Mouse (Mus musculus) thymus, postnatal 0 days (tissue): ENCODE data around the gene Rhbdd1. TPM values are rescaled to one million over a fixed set of nuclear protein-coding genes. Genes with fewer than 3 reads are reported as not detected.

Experiments used
- DNase-seq: peaks from one replicate; pipeline ENCODE4 v3.0.0-alpha.2; 2015; ENCODE audit warnings: low spot score
- polyA plus RNA-seq: library from polyadenylated mRNA; unstranded; fragments of >200 nt; fragmentation: Nextera tagmentation; extraction: Ambion mirVana; gene quantifications from 2 replicates; pipeline ENCODE4 v1.2.1, GENCODE M21; 2015

Gene Rhbdd1
- polyA plus RNA-seq, 1 experiment from 2014 or later, result 7.6 TPM

DNA sequence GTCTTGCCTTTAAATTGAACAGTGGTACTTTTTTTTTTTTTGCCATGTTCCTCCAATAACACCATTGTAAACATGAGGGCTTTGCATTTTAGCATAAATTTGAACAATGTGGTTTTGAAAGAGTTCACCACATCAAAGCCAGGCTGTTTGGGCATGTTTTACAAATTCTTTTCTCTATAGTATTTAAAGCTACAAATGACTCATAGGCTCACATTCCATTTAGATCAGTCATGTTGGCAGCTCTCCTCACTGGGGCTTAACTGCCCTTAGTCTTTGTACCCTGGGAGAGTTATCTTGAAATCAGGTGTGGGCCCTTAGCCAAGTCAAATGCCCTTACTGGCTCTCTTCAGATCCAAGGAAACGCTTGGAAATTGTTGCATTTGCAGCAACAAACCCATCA, 112.8 kb downstream of the Rhbdd1 start:
- DNase-seq, result peak; percentile 13

DNA sequence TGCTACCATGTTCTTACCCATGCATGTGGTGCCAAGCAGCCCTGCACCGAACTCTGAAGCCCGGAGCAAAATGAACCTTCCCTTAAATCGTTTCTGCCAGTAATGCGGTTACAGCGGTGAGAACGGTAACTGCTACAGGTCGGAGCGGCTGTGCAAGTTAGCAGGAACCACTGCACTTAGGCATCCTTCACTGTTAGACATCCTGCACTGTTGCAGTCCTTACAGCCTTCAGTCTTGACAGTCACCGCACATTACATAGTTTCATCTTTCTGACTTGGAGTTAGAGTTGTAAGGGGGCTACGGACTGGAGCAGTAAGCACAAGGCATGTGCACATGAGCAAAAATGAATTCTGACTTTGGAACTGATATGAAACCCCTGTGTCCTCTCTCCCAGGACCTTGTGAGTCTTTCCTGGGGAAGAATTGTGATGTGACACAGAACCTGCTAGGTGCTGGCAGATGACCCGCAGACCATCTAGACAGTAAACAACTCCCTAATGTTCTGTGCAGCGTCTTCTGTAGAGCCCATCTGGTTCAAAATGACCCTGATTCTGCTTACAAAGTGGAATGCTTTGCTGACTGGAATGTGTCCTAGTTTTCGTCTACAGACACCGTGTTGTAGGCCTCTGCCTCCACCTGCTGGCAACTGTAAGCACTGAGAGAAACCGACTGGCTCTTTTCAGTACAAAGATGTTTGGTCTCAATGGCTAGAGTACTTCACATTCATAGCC, 116.8 kb downstream of the Rhbdd1 start:
- DNase-seq, result peak; percentile 28

DNA sequence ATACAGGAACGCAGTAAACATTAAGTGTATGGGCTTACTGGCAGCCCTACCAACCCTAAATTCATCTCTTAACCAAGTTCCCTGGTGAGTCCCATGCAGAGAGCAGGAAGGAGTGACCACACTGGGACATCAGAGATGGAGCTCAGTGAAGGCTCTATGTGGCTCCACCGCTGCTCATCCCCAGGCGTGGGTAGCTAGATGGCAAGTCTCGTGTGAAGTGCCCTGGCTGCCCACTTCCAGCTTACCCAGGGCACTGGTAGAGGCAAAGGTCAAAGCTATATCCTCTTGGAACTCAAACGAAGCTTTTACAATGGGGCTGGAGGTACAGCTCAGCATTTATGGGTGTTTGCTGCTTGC, 117.4 kb downstream of the Rhbdd1 start:
- no peak for DNase-seq

DNA sequence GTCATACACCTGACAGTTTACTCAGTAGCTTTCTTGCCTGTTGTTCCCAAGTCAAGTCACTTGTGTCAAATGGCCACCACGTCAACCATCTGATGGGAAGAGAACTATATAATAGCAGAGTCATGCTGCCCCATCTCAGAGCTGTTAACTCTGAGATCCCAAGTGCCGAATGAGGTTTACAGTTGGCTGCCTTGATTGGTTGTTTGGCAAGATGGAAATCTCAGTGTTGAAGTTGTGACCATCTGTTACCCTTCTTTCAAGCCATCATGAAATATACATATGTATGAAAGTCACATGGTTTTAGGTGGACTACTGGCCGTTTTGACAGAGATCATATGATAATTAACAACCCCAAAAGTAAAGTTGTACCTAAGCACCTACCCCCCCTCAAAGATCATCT, 121.0 kb downstream of the Rhbdd1 start:
- no peak for DNase-seq

GRCm38 (mm10) chr1:82440123-82440522, 123.9 kb downstream of the Rhbdd1 start:
- DNase-seq, result no peak

DNA sequence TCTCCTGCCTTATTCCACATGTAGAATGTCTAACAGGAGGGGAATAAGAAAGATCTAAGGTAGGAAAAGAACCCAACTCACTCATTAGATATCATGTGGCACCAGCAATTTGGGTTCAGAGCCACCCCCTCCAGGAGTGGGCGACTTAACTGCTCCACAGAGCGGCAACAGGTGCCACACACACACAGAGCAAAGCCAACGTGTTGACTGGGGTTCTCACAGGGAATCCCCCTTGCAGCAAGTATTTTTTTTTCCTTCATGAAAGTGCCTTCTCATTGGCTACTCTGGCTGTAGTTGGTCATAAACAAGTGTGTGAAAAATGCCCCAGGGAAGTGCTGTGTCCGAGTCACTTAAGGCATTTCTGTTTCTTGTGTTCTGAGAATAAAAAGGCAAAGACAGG, 127.3 kb downstream of the Rhbdd1 start:
- DNase-seq, result no peak

- DNase-seq, result no peak
Observed at GRCm38 (mm10) chr1:82446049-82446448, 129.8 kb downstream of the Rhbdd1 start.

DNA sequence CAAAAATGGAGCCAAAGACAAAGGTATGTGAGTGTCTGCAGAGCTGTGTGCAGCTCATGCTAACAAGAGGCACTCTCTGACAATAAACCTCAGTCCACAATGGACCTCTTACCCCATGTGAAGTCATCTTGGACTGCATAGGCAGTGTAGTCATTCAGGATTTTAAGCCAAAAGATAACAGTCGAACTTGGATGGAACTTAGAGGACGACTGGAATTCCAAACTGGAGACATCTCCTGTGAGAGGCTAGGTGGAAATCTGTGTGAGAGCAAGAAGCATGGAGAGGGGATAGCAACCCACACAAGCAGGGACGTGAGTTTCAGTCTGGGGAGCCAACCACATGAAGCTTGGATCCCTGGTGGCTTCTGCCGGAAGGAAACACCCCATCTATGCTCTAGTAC, 133.6 kb downstream of the Rhbdd1 start:
- DNase-seq, result no peak

- no peak for DNase-seq
Observed at GRCm38 (mm10) chr1:82451927-82452651, 135.8 kb downstream of the Rhbdd1 start.

DNA sequence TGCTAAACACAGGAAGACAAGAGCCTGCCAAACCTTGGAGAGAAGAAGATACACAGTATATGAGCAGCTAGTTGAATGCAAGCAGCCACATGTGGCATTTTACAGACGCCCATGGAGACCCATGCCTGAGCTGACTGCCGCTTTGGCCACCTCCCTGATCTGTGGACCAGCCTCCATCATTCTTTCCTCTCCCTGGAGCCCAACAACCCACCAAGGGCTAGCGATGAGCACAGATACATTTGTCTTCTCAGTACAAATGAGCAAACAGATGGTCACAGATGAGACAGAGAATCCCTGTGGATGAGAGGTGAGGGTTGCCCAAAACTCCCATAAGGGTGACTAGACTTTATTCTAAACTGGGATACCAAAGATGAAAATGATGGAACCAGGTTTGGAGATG, 137.8 kb downstream of the Rhbdd1 start:
- DNase-seq, result no peak

DNA sequence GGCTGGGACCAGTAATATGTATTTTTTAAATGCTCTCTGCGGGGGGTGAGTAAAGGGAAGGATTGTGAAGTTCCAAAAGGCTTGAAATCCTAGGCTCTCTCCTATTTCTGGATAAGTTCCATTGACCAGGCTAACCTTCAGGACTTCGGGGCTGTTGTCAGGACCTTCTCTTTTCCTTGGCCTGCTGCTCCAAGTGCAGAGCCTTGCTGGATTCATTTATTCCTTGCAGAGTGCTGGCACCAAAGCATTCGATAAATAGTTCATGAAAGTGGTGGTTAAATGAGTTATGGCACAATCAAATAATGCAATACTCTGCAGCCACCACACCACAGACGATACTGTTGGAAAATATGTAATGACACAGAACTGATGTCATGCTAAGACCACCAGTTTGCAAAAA, 143.1 kb downstream of the Rhbdd1 start:
- no peak for DNase-seq

DNA sequence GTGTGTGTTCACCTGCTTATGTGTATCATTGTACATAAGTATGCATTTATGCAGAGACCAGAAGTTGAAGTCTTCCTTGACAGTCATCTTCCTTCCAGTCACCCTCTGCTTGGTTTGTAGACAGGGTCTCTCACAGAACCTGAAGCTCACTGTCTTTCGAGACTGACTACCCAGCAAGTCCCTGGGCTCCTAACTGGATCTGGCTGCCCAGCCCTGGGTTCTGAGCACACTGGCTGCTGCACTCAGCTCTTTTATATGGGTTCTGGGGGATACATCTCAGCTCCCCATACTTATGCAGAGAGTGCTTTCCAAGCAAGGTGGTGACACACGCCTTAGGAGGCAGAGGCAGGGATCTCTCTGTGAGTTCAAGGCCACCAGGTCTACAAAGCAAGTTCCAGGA, 143.7 kb downstream of the Rhbdd1 start:
- DNase-seq, result no peak

DNA sequence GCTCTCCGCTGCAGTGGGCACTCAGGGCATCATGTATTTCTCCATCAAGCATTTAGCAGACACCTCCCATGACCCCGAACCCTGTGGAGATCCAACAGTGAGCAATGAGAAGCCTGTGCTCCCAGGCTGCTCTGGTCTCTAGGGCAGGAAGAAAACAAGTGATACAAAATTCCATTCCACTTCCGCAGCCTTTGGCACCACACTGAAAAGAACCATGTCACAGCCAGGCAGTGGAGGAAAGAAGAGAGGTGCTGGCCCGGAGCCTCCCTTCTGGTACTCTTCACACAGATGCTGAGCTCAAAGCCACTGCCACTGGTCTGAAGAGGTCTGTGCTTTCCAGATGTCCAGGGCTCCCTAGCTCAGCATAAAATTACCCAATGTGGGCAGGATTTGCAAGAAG, 144.8 kb downstream of the Rhbdd1 start:
- DNase-seq, result no peak

DNA sequence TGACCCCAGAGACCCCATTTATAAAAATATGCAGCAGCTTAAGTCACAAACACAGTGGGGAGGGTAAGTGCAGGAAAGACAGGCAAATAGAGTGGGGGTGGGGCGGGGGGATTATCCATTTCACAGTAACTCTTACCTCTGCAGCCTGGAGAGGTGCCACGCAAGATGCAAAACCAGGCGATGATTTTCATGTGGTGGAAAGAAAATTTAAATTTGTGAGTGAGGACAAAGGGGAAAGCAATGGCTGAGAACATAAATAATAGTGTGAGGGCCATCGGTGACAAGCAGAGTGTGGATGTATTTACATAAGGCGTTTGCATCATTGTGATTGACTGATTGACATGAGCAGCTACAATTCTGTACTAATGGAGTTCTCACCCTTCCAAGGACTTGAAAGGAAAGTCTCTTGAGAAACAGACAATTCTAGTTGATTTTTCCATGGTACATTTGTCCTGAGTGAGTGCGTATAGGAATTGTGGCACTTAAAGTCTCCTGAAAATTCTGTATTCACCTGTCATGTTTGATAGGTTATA, 149.1 kb downstream of the Rhbdd1 start:
- DNase-seq, result no peak

GRCm38 (mm10) chr1:82468872-82469271, 152.6 kb downstream of the Rhbdd1 start:
- no peak for DNase-seq

- DNase-seq, result no peak
Observed at GRCm38 (mm10) chr1:82470516-82471225, 154.4 kb downstream of the Rhbdd1 start.

DNA sequence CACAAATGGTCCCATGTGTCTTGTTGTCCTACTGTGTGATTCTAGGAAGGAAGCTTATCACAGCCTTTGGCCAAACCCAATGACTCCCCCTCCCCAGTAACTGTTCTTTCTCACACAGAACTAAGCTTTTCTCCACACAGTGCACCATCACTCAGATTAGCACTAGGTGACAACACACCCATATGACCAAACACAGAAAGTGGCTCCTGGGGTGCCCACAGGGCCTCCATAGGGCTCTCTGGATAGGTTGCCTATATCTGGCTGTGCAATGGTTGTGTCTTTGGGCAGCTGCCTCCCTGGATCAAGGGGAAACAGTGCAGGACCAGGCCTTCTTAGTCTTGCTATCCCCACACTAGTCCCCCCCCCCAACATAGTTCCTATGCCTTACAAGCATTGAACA, 157.2 kb downstream of the Rhbdd1 start:
- DNase-seq, result no peak

- no peak for DNase-seq
Observed at GRCm38 (mm10) chr1:82474461-82474961, 158.3 kb downstream of the Rhbdd1 start.

DNA sequence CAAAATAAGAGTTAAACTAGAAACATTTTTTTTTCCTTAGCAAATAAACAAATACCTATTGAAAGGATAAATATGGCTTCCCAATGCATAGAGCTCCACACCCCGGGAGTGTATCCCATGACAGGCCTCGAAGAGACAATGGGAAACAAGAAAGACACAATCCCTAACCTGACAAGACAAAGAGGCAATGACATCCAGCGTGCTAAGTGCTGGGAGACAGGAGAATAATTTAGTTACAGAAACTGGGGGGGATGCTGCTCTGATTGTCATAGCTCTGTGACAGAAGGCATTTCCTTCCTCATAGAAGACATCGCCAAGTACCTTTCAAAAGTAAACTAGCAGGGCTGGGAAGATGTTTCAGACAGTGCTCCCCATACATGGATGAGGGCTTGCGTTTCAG, 159.0 kb downstream of the Rhbdd1 start:
- no peak for DNase-seq

- DNase-seq, result no peak
Observed at GRCm38 (mm10) chr1:82475821-82476220, 159.6 kb downstream of the Rhbdd1 start.

DNA sequence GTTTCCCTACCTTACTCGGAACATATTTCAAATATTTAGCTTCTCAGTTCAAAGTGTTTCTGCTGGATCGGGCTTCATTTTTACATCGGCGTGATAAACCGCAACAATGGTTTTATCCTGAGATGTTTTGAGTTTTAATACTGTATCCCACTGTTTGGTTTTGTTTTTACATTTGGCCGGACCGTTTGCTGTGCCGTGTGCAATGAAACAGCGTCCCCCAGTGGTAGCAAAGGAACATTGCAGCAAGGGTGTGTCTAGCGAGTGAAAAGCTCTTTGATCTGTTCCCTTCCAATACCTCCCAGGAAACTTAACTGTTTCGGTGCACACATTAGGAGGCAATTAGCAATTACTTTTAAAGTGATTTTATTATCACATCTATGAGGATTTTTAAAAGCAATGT, 160.0 kb downstream of the Rhbdd1 start:
- DNase-seq, result peak; percentile 2

GRCm38 (mm10) chr1:82476746-82477145, 160.5 kb downstream of the Rhbdd1 start:
- DNase-seq, result no peak
